Mouse (Mus musculus) kidney, embryonic 14.5 days (tissue): ENCODE data around the gene Sh3bp2. TPM values are rescaled to one million over a fixed set of nuclear protein-coding genes. Genes with fewer than 3 reads are reported as not detected.

Source experiments
- ATAC-seq: fragments of 200-750 bp; cut with Nextera tagmentation; 2 replicates; pipeline ENCODE4 v1.8.0; 2017; ENCODE audit warnings: moderate number of reproducible peaks, mild to moderate bottlenecking, moderate TSS enrichment, moderate library complexity; ENCODE audit not compliant: low FRiP score, low TSS enrichment
- H3K27ac ChIP-seq: fragments of 300-500 bp; sonication (generic); 2 replicates; pipeline ENCODE4 v1.5.1; 2014; ENCODE audit warnings: low read depth, mild to moderate bottlenecking, low read length, moderate library complexity, mixed read lengths
- H3K27me3 ChIP-seq: fragments of 300-500 bp; sonication (generic); 2 replicates; pipeline ENCODE4 v1.6.1; 2014; ENCODE audit warnings: mild to moderate bottlenecking, low read length; ENCODE audit not compliant: control insufficient read depth, insufficient read depth
- H3K36me3 ChIP-seq: fragments of 300-500 bp; sonication (generic); 2 replicates; pipeline ENCODE4 v1.6.1; 2014; ENCODE audit warnings: low read length, mixed read lengths; ENCODE audit not compliant: control insufficient read depth, insufficient read depth
- H3K4me1 ChIP-seq: fragments of 300-500 bp; sonication (generic); 2 replicates; pipeline ENCODE4 v1.6.1; 2014; ENCODE audit warnings: low read length, mixed read lengths; ENCODE audit not compliant: control insufficient read depth, insufficient read depth
- H3K4me2 ChIP-seq: fragments of 300-500 bp; sonication (generic); replicated peaks from 2 replicates; pipeline ENCODE4 v1.6.1; 2014; ENCODE audit warnings: low read depth, mild to moderate bottlenecking, low read length
- H3K4me3 ChIP-seq: fragments of 300-500 bp; sonication (generic); 2 replicates; pipeline ENCODE4 v1.5.1; 2014; ENCODE audit warnings: mild to moderate bottlenecking, low read length
- H3K9ac ChIP-seq: fragments of 300-500 bp; sonication (generic); 2 replicates; pipeline ENCODE4 v1.6.1; 2014; ENCODE audit warnings: low read depth, mild to moderate bottlenecking, low read length, moderate library complexity
- H3K9me3 ChIP-seq: fragments of 300-500 bp; sonication (generic); 2 replicates; pipeline ENCODE4 v1.6.1; 2016; ENCODE audit warnings: low read length; ENCODE audit not compliant: control insufficient read depth
- WGBS: fragments of 180-500 bp; shearing (Covaris S2); extraction: QIAGEN DNeasy Blood & Tissue Kit; methylation state at CpG from one replicate; pipeline ENCODE4 v1.1.7; 2014; 5-methylcytosine and 5-hydroxymethylcytosine counted together
- polyA plus RNA-seq: library from polyadenylated mRNA; unstranded; fragments of >200 nt; fragmentation: Nextera tagmentation; extraction: Ambion mirVana; gene quantifications from 2 replicates; pipeline ENCODE4 v1.2.1, GENCODE M21; 2014

The Sh3bp2 gene
- polyA plus RNA-seq, 1 experiment from 2014 or later: 11.1 TPM

- Histone ChIP-seq H3K9me3 (no peaks in the 10 kb centered on the region), H3K36me3 (peaks cover 9% of the 10 kb centered on the region), H3K4me2 (no peak overlapping the region), H3K9ac (no peak overlapping the region), H3K27me3 (no peaks in the 10 kb centered on the region), H3K4me3 (no peak overlapping the region), H3K4me1 (peaks cover 8% of the 10 kb centered on the region), H3K27ac (no peak overlapping the region)
- ATAC-seq: no peak
These were observed 21.8 kb downstream of the Sh3bp2 start for GRCm38 (mm10) chr5:34547410-34547809.

GRCm38 (mm10) chr5:34549135-34549482 is 23.5 kb downstream of the Sh3bp2 start:
- H3K9ac ChIP-seq: peak overlapping the region; percentile 92
- no peak overlapping the region for H3K27ac ChIP-seq
- H3K36me3 ChIP-seq: peaks cover 16% of the 10 kb centered on the region
- H3K4me1 ChIP-seq: peaks cover 8% of the 10 kb centered on the region
- no peaks in the 10 kb centered on the region for H3K27me3 ChIP-seq
- H3K4me2 ChIP-seq: peak overlapping the region; percentile 74
- H3K4me3 ChIP-seq: peak overlapping the region; percentile 93
- no peaks in the 10 kb centered on the region for H3K9me3 ChIP-seq
- ATAC-seq: peak; percentile 13
- WGBS: 24% methylated on average over 8 of the region's 8 CpGs

- no peaks in the 10 kb centered on the region for H3K27me3 ChIP-seq
- peak overlapping the region; percentile 61; the same call in 1 of the 2 replicates for H3K27ac ChIP-seq
- no peaks in the 10 kb centered on the region for H3K9me3 ChIP-seq
- peak overlapping the region; percentile 93 for H3K4me3 ChIP-seq
- peak overlapping the region; percentile 92 for H3K9ac ChIP-seq
- WGBS: under 1% methylated on average over 49 of the region's 49 CpGs
- peak; percentile 90 for ATAC-seq
- peaks cover 18% of the 10 kb centered on the region for H3K36me3 ChIP-seq
- H3K4me2 ChIP-seq: peak overlapping the region; percentile 74
- peaks cover 8% of the 10 kb centered on the region for H3K4me1 ChIP-seq
These were observed 24.0 kb downstream of the Sh3bp2 start for GRCm38 (mm10) chr5:34549483-34550221.

- Histone ChIP-seq H3K4me1 (peaks cover 8% of the 10 kb centered on the region), H3K9ac (peak overlapping the region; percentile 92; the same call in 1 of the 2 replicates), H3K4me2 (peak overlapping the region; percentile 74), H3K9me3 (no peaks in the 10 kb centered on the region), H3K4me3 (peak overlapping the region; percentile 93), H3K36me3 (peaks cover 23% of the 10 kb centered on the region), H3K27me3 (no peaks in the 10 kb centered on the region), H3K27ac (no peak overlapping the region)
- ATAC-seq: no peak
- WGBS: 18% methylated on average over 6 of the region's 6 CpGs
These were observed 24.6 kb downstream of the Sh3bp2 start for GRCm38 (mm10) chr5:34550251-34550650.

GRCm38 (mm10) chr5:34551821-34552220 is 26.2 kb downstream of the Sh3bp2 start:
- Histone ChIP-seq H3K36me3 (peaks cover 39% of the 10 kb centered on the region), H3K4me1 (peaks cover 8% of the 10 kb centered on the region), H3K4me2 (no peak overlapping the region), H3K9ac (no peak overlapping the region), H3K4me3 (no peak overlapping the region), H3K27me3 (no peaks in the 10 kb centered on the region), H3K27ac (no peak overlapping the region), H3K9me3 (no peaks in the 10 kb centered on the region)
- 96% methylated on average over 4 of the region's 4 CpGs for WGBS
- ATAC-seq: no peak

GRCm38 (mm10) chr5:34563854-34564253 is 38.2 kb downstream of the Sh3bp2 start:
- Histone ChIP-seq H3K4me1 (no peaks in the 10 kb centered on the region), H3K9me3 (no peaks in the 10 kb centered on the region), H3K27ac (no peak overlapping the region), H3K4me3 (no peak overlapping the region), H3K36me3 (peaks cover 45% of the 10 kb centered on the region), H3K9ac (no peak overlapping the region), H3K27me3 (no peaks in the 10 kb centered on the region), H3K4me2 (no peak overlapping the region)
- 100% methylated on average over 1 of the region's 1 CpGs for WGBS
- no peak for ATAC-seq

GRCm38 (mm10) chr5:34564291-34564690 is 38.7 kb downstream of the Sh3bp2 start:
- Histone ChIP-seq H3K4me3 (no peak overlapping the region), H3K4me1 (no peaks in the 10 kb centered on the region), H3K27ac (no peak overlapping the region), H3K9me3 (no peaks in the 10 kb centered on the region), H3K27me3 (no peaks in the 10 kb centered on the region), H3K36me3 (peaks cover 41% of the 10 kb centered on the region), H3K4me2 (no peak overlapping the region), H3K9ac (no peak overlapping the region)
- 87% methylated on average over 4 of the region's 4 CpGs for WGBS
- ATAC-seq: no peak

- H3K9ac ChIP-seq: no peak overlapping the region
- ATAC-seq: 0 out of 2 replicates have a peak, but pooled peaks have one; percentile 34
- 66% methylated on average over 7 of the region's 7 CpGs for WGBS
- no peaks in the 10 kb centered on the region for H3K9me3 ChIP-seq
- no peak overlapping the region for H3K4me2 ChIP-seq
- peaks cover 27% of the 10 kb centered on the region; the same call in 1 of the 2 replicates for H3K36me3 ChIP-seq
- no peaks in the 10 kb centered on the region for H3K27me3 ChIP-seq
- H3K4me1 ChIP-seq: no peaks in the 10 kb centered on the region
- 0 out of 2 replicates have a peak overlapping the region, but pooled peaks have one; percentile 33 for H3K27ac ChIP-seq
- H3K4me3 ChIP-seq: no peak overlapping the region
These were observed 40.1 kb downstream of the Sh3bp2 start for GRCm38 (mm10) chr5:34565545-34566283.

GRCm38 (mm10) chr5:34571551-34571950 is 45.9 kb downstream of the Sh3bp2 start:
- Histone ChIP-seq H3K9ac (no peak overlapping the region), H3K9me3 (no peaks in the 10 kb centered on the region), H3K4me1 (peaks cover 15% of the 10 kb centered on the region), H3K36me3 (no peaks in the 10 kb centered on the region), H3K4me2 (no peak overlapping the region), H3K4me3 (no peak overlapping the region), H3K27me3 (no peaks in the 10 kb centered on the region), H3K27ac (no peak overlapping the region)
- ATAC-seq: no peak
- WGBS: 85% methylated on average over 3 of the region's 3 CpGs
